Mouse (Mus musculus): ENCODE data around the gene Abcb5. TPM values are rescaled to one million over a fixed set of nuclear protein-coding genes. Genes with fewer than 3 reads are reported as not detected.

The Abcb5 gene
- total RNA-seq, 2 experiments from 2014 or later: not detected

GRCm38 (mm10) chr12:118882790-118883189 is 83.4 kb downstream of the Abcb5 start:
- H3K27ac ChIP-seq: no peak overlapping the region
- no peak overlapping the region for H3K4me3 ChIP-seq
- DNase-seq (ENCODE audit: extremely low spot score in 1 of 2, low spot score in 2 of 2): no peak
- intact Hi-C loops (cut with DNase I): no loop called here
- no peak for TF ChIP-seq CTCF (IDR thresholded peaks at IDR 0.05)

GRCm38 (mm10) chr12:118872673-118873072 is 93.5 kb downstream of the Abcb5 start:
- intact Hi-C loops (cut with DNase I): no loop called here
- no peak for DNase-seq (ENCODE audit: extremely low spot score in 1 of 2, low spot score in 2 of 2)
- TF ChIP-seq CTCF (IDR thresholded peaks at IDR 0.05): no peak
- Histone ChIP-seq H3K4me3 (no peak overlapping the region), H3K27ac (no peak overlapping the region)

- H3K4me3 ChIP-seq: no peak overlapping the region
- no peak for DNase-seq (ENCODE audit: extremely low spot score in 1 of 2, low spot score in 2 of 2)
- intact Hi-C loops (cut with DNase I): loop anchor here (10.0 kb wide), 2 partner anchors 661 to 1471 kb away; partner anchors contain the start of gene Dnah11
- no peak for TF ChIP-seq CTCF (IDR thresholded peaks at IDR 0.05)
- H3K27ac ChIP-seq: no peak overlapping the region
Observed at GRCm38 (mm10) chr12:118856151-118856550, 110.1 kb downstream of the Abcb5 start.

GRCm38 (mm10) chr12:118854831-118855453 is 111.3 kb downstream of the Abcb5 start:
- TF ChIP-seq CTCF (IDR thresholded peaks at IDR 0.05): peak; percentile 82
- Histone ChIP-seq H3K27ac (no peak overlapping the region), H3K4me3 (peak overlapping the region; percentile 22; the same call in 1 of the 2 replicates)
- intact Hi-C loops (cut with DNase I): loop anchor here (1.0 to 10.0 kb wide), 7 partner anchors 398 to 1470 kb away; partner anchors contain the start of gene Dnah11
- peak; percentile 67 to 73 for DNase-seq (ENCODE audit: extremely low spot score in 1 of 2, low spot score in 2 of 2)

- intact Hi-C loops (cut with DNase I): loop anchor here (2.0 to 10.0 kb wide), 6 partner anchors 398 to 1470 kb away; partner anchors contain the start of gene Dnah11
- no peak for TF ChIP-seq CTCF (IDR thresholded peaks at IDR 0.05)
- H3K4me3 ChIP-seq: no peak overlapping the region
- DNase-seq (ENCODE audit: extremely low spot score in 1 of 2, low spot score in 2 of 2): no peak
- H3K27ac ChIP-seq: no peak overlapping the region
Observed at GRCm38 (mm10) chr12:118854401-118854800, 111.8 kb downstream of the Abcb5 start.

- intact Hi-C loops (cut with DNase I): loop anchor here (5.0 to 10.0 kb wide), 3 partner anchors 659 to 1469 kb away; partner anchors contain the start of gene Dnah11
- no peak for DNase-seq (ENCODE audit: extremely low spot score in 1 of 2, low spot score in 2 of 2)
- no peak overlapping the region for H3K4me3 ChIP-seq
- H3K27ac ChIP-seq: no peak overlapping the region
- TF ChIP-seq CTCF (IDR thresholded peaks at IDR 0.05): no peak
Observed at GRCm38 (mm10) chr12:118853331-118853730, 112.9 kb downstream of the Abcb5 start.

- Histone ChIP-seq H3K27ac (no peak overlapping the region), H3K4me3 (no peak overlapping the region)
- TF ChIP-seq CTCF (IDR thresholded peaks at IDR 0.05): no peak
- intact Hi-C loops (cut with DNase I): loop anchor here (5.0 to 10.0 kb wide), 3 partner anchors 656 to 1466 kb away; partner anchors contain the start of gene Dnah11
- DNase-seq (ENCODE audit: extremely low spot score in 1 of 2, low spot score in 2 of 2): no peak
Observed at GRCm38 (mm10) chr12:118850851-118851410, 115.3 kb downstream of the Abcb5 start.

GRCm38 (mm10) chr12:118849996-118850395 is 116.2 kb downstream of the Abcb5 start:
- no peak for DNase-seq (ENCODE audit: extremely low spot score in 1 of 2, low spot score in 2 of 2)
- intact Hi-C loops (cut with DNase I): loop anchor here (5.0 to 10.0 kb wide), 3 partner anchors 655 to 1465 kb away; partner anchors contain the start of gene Dnah11
- no peak for TF ChIP-seq CTCF (IDR thresholded peaks at IDR 0.05)
- no peak overlapping the region for H3K27ac ChIP-seq
- H3K4me3 ChIP-seq: no peak overlapping the region

GRCm38 (mm10) chr12:118849203-118849861 is 116.9 kb downstream of the Abcb5 start:
- no peak overlapping the region for H3K4me3 ChIP-seq
- intact Hi-C loops (cut with DNase I): no loop called here
- no peak overlapping the region for H3K27ac ChIP-seq
- TF ChIP-seq CTCF (IDR thresholded peaks at IDR 0.05): no peak
- no peak for DNase-seq (ENCODE audit: extremely low spot score in 1 of 2, low spot score in 2 of 2)

- H3K27ac ChIP-seq: no peak overlapping the region
Observed at GRCm38 (mm10) chr12:118848496-118849202, 117.6 kb downstream of the Abcb5 start.

GRCm38 (mm10) chr12:118847861-118848495 is 118.2 kb downstream of the Abcb5 start:
- no peak overlapping the region for H3K4me3 ChIP-seq
- DNase-seq (ENCODE audit: extremely low spot score in 1 of 2, low spot score in 2 of 2): no peak
- intact Hi-C loops (cut with DNase I): no loop called here
- no peak overlapping the region for H3K27ac ChIP-seq
- no peak for TF ChIP-seq CTCF (IDR thresholded peaks at IDR 0.05)

More at GRCm38 (mm10) chr12:118848496-118849202, 117.6 kb downstream of the Abcb5 start:
- no peak for DNase-seq (ENCODE audit: extremely low spot score in 1 of 2, low spot score in 2 of 2)
- no peak for TF ChIP-seq CTCF (IDR thresholded peaks at IDR 0.05)
- intact Hi-C loops (cut with DNase I): no loop called here
- 0 out of 2 replicates have a peak overlapping the region, but pooled peaks have one; percentile 7 for H3K4me3 ChIP-seq
